Mouse (Mus musculus) midbrain, embryonic 15.5 days (tissue): ENCODE measurements around the gene Nupl1. TPM values are rescaled to one million over a fixed set of nuclear protein-coding genes. Genes with fewer than 3 reads are reported as not detected.

ENCODE experiments used
- ATAC-seq: fragments of 200-750 bp; cut with Nextera tagmentation; replicated peaks from 2 replicates; pipeline ENCODE4 v1.8.0; 2017; ENCODE audit warnings: moderate TSS enrichment
- H3K27ac ChIP-seq: fragments of 300-500 bp; sonication (generic); 2 replicates; pipeline ENCODE4 v1.5.1; 2015; ENCODE audit warnings: mild to moderate bottlenecking, inconsistent platforms
- H3K27me3 ChIP-seq: fragments of 300-500 bp; sonication (generic); replicated peaks from 2 replicates; pipeline ENCODE4 v1.6.1; 2015; ENCODE audit warnings: inconsistent platforms
- H3K36me3 ChIP-seq: fragments of 300-500 bp; sonication (generic); replicated peaks from 2 replicates; pipeline ENCODE4 v1.6.1; 2015; ENCODE audit warnings: inconsistent platforms
- H3K4me1 ChIP-seq: fragments of 300-500 bp; sonication (generic); 2 replicates; pipeline ENCODE4 v1.6.1; 2015; ENCODE audit warnings: inconsistent platforms
- H3K4me2 ChIP-seq: fragments of 300-500 bp; sonication (generic); 2 replicates; pipeline ENCODE4 v1.6.1; 2015; ENCODE audit warnings: inconsistent platforms, mild to moderate bottlenecking, moderate library complexity
- H3K4me3 ChIP-seq: fragments of 300-500 bp; sonication (generic); 2 replicates; pipeline ENCODE4 v1.5.1; 2015; ENCODE audit warnings: mild to moderate bottlenecking, inconsistent platforms
- H3K9ac ChIP-seq: fragments of 300-500 bp; sonication (generic); 2 replicates; pipeline ENCODE4 v1.6.1; 2015; ENCODE audit warnings: mild to moderate bottlenecking, inconsistent platforms
- H3K9me3 ChIP-seq: fragments of 300-500 bp; sonication (generic); 2 replicates; pipeline ENCODE4 v1.6.1; 2016; ENCODE audit warnings: inconsistent platforms
- WGBS: fragments of 180-500 bp; shearing (Covaris S2); methylation state at CpG from one replicate; pipeline ENCODE4 v1.1.7; 2015; ENCODE audit warnings: mixed read lengths; 5-methylcytosine and 5-hydroxymethylcytosine counted together
- polyA plus RNA-seq: library from polyadenylated mRNA; unstranded; fragments of >200 nt; fragmentation: Nextera tagmentation; extraction: Ambion mirVana; gene quantifications from 2 replicates; pipeline ENCODE4 v1.2.1, GENCODE M21; 2015

Nupl1 gene
- polyA plus RNA-seq, 1 experiment from 2014 or later, result 0.12 TPM

GRCm38 (mm10) chr14:60262316-60262715 is 11.1 kb upstream of the Nupl1 start:
- Histone ChIP-seq H3K4me1 (peaks cover 15% of the 10 kb centered on the region), H3K27ac (no peak overlapping the region), H3K9ac (no peak overlapping the region), H3K4me3 (no peak overlapping the region), H3K36me3 (no peaks in the 10 kb centered on the region), H3K9me3 (no peaks in the 10 kb centered on the region), H3K27me3 (no peaks in the 10 kb centered on the region), H3K4me2 (no peak overlapping the region)
- ATAC-seq, result no peak
- WGBS, result 72% methylated on average over 7 of the region's 7 CpGs

GRCm38 (mm10) chr14:60257851-60258250 is 6.6 kb upstream of the Nupl1 start:
- Histone ChIP-seq H3K4me1 (no peaks in the 10 kb centered on the region), H3K36me3 (no peaks in the 10 kb centered on the region), H3K9me3 (no peaks in the 10 kb centered on the region), H3K9ac (no peak overlapping the region), H3K4me2 (no peak overlapping the region), H3K27ac (no peak overlapping the region), H3K4me3 (no peak overlapping the region), H3K27me3 (no peaks in the 10 kb centered on the region)
- WGBS, result 94% methylated on average over 1 of the region's 1 CpGs
- no peak for ATAC-seq

- H3K9me3 ChIP-seq, result no peaks in the 10 kb centered on the region
- no peak overlapping the region for H3K4me3 ChIP-seq
- no peak for ATAC-seq
- 84% methylated on average over 4 of the region's 4 CpGs for WGBS
- H3K27me3 ChIP-seq, result no peaks in the 10 kb centered on the region
- peaks cover 6% of the 10 kb centered on the region for H3K4me1 ChIP-seq
- H3K4me2 ChIP-seq, result no peak overlapping the region
- H3K9ac ChIP-seq, result no peak overlapping the region
- H3K36me3 ChIP-seq, result no peaks in the 10 kb centered on the region
- no peak overlapping the region for H3K27ac ChIP-seq
Measured at GRCm38 (mm10) chr14:60257101-60257500, 5.9 kb upstream of the Nupl1 start.

GRCm38 (mm10) chr14:60256356-60256755 is 5.1 kb upstream of the Nupl1 start:
- Histone ChIP-seq H3K4me1 (peaks cover 6% of the 10 kb centered on the region), H3K9ac (no peak overlapping the region), H3K27me3 (no peaks in the 10 kb centered on the region), H3K9me3 (no peaks in the 10 kb centered on the region), H3K36me3 (no peaks in the 10 kb centered on the region), H3K4me2 (no peak overlapping the region), H3K4me3 (no peak overlapping the region), H3K27ac (no peak overlapping the region)
- ATAC-seq, result no peak
- WGBS, result 39% methylated on average over 3 of the region's 3 CpGs

GRCm38 (mm10) chr14:60254774-60255173 is 3.5 kb upstream of the Nupl1 start:
- no peak overlapping the region for H3K27ac ChIP-seq
- H3K4me2 ChIP-seq, result no peak overlapping the region
- H3K4me3 ChIP-seq, result no peak overlapping the region
- ATAC-seq, result no peak
- H3K4me1 ChIP-seq, result peaks cover 13% of the 10 kb centered on the region
- H3K9me3 ChIP-seq, result no peaks in the 10 kb centered on the region
- no peaks in the 10 kb centered on the region for H3K36me3 ChIP-seq
- H3K27me3 ChIP-seq, result no peaks in the 10 kb centered on the region
- H3K9ac ChIP-seq, result no peak overlapping the region

GRCm38 (mm10) chr14:60253466-60253865 is 2.2 kb upstream of the Nupl1 start:
- Histone ChIP-seq H3K4me2 (no peak overlapping the region), H3K9me3 (no peaks in the 10 kb centered on the region), H3K27me3 (no peaks in the 10 kb centered on the region), H3K4me1 (peaks cover 23% of the 10 kb centered on the region), H3K36me3 (no peaks in the 10 kb centered on the region), H3K4me3 (no peak overlapping the region), H3K27ac (no peak overlapping the region), H3K9ac (no peak overlapping the region)
- ATAC-seq, result no peak
- 94% methylated on average over 3 of the region's 3 CpGs for WGBS

GRCm38 (mm10) chr14:60252004-60253000 is 1.1 kb upstream of the Nupl1 start:
- ATAC-seq, result peak; percentile 53

GRCm38 (mm10) chr14:60250879-60251278 is 352 bp downstream of the Nupl1 start:
- H3K4me3 ChIP-seq, result peak overlapping the region; percentile 67
- ATAC-seq, result peak; percentile 74
- no peaks in the 10 kb centered on the region for H3K36me3 ChIP-seq
- no peaks in the 10 kb centered on the region for H3K27me3 ChIP-seq
- H3K9me3 ChIP-seq, result no peaks in the 10 kb centered on the region
- WGBS, result 0% methylated on average over 39 of the region's 39 CpGs
- H3K9ac ChIP-seq, result peak overlapping the region; percentile 96
- H3K27ac ChIP-seq, result peak overlapping the region; percentile 89
- peak overlapping the region; percentile 85 for H3K4me2 ChIP-seq
- H3K4me1 ChIP-seq, result peaks cover 27% of the 10 kb centered on the region

More at GRCm38 (mm10) chr14:60252004-60253000, 1.1 kb upstream of the Nupl1 start:
- 18% methylated on average over 15 of the region's 15 CpGs for WGBS
- no peaks in the 10 kb centered on the region for H3K9me3 ChIP-seq
- peak overlapping the region; percentile 85 for H3K4me2 ChIP-seq
- peak overlapping the region; percentile 60 for H3K9ac ChIP-seq
- no peaks in the 10 kb centered on the region for H3K36me3 ChIP-seq
- H3K4me3 ChIP-seq, result peak overlapping the region; percentile 67
- H3K4me1 ChIP-seq, result peaks cover 27% of the 10 kb centered on the region
- no peaks in the 10 kb centered on the region for H3K27me3 ChIP-seq
- peak overlapping the region; percentile 86 for H3K27ac ChIP-seq

- H3K27me3 ChIP-seq, result no peaks in the 10 kb centered on the region
- no peaks in the 10 kb centered on the region for H3K36me3 ChIP-seq
- H3K4me3 ChIP-seq, result peak overlapping the region; percentile 67
- H3K4me1 ChIP-seq, result peaks cover 27% of the 10 kb centered on the region
- no peaks in the 10 kb centered on the region for H3K9me3 ChIP-seq
- H3K9ac ChIP-seq, result peak overlapping the region; percentile 96
- H3K27ac ChIP-seq, result no peak overlapping the region
- no peak for ATAC-seq
- WGBS, result 19% methylated on average over 8 of the region's 8 CpGs
- peak overlapping the region; percentile 85 for H3K4me2 ChIP-seq
Measured at GRCm38 (mm10) chr14:60250366-60250765, 865 bp downstream of the Nupl1 start.

- Histone ChIP-seq H3K36me3 (peaks cover 25% of the 10 kb centered on the region; the same call in 1 of the 2 replicates), H3K9me3 (no peaks in the 10 kb centered on the region), H3K4me1 (no peaks in the 10 kb centered on the region), H3K27ac (no peak overlapping the region), H3K4me2 (no peak overlapping the region), H3K27me3 (no peaks in the 10 kb centered on the region), H3K4me3 (no peak overlapping the region), H3K9ac (no peak overlapping the region)
- no peak for ATAC-seq
- 87% methylated on average over 3 of the region's 3 CpGs for WGBS
Measured at GRCm38 (mm10) chr14:60238551-60238950, 12.7 kb downstream of the Nupl1 start.

- H3K4me3 ChIP-seq, result no peak overlapping the region
- no peak for ATAC-seq
- H3K4me2 ChIP-seq, result no peak overlapping the region
- no peaks in the 10 kb centered on the region for H3K9me3 ChIP-seq
- H3K36me3 ChIP-seq, result peaks cover 9% of the 10 kb centered on the region; the same call in 1 of the 2 replicates
- 90% methylated on average over 10 of the region's 10 CpGs for WGBS
- H3K9ac ChIP-seq, result no peak overlapping the region
- no peak overlapping the region for H3K27ac ChIP-seq
- H3K27me3 ChIP-seq, result no peaks in the 10 kb centered on the region
- no peaks in the 10 kb centered on the region for H3K4me1 ChIP-seq
Measured at GRCm38 (mm10) chr14:60219886-60220285, 31.3 kb downstream of the Nupl1 start.

- H3K9ac ChIP-seq, result no peak overlapping the region
- ATAC-seq, result no peak
- WGBS, result over 99% methylated on average over 4 of the region's 4 CpGs
Measured at GRCm38 (mm10) chr14:60217616-60218015, 33.6 kb downstream of the Nupl1 start.

More at GRCm38 (mm10) chr14:60217616-60218015, 33.6 kb downstream of the Nupl1 start:
- no peaks in the 10 kb centered on the region for H3K4me1 ChIP-seq
- H3K36me3 ChIP-seq, result peaks cover 9% of the 10 kb centered on the region; the same call in 1 of the 2 replicates
- no peak overlapping the region for H3K27ac ChIP-seq
- H3K27me3 ChIP-seq, result no peaks in the 10 kb centered on the region
- no peaks in the 10 kb centered on the region for H3K9me3 ChIP-seq
- no peak overlapping the region for H3K4me2 ChIP-seq
- no peak overlapping the region for H3K4me3 ChIP-seq
